Mouse (Mus musculus): Measurements from ENCODE around the gene Xpo5. TPM values are rescaled to one million over a fixed set of nuclear protein-coding genes. Genes with fewer than 3 reads are reported as not detected.

Gene Xpo5
- total and polyA plus RNA-seq, 3 experiments: 44.7 to 56.3 (median 55.1) TPM

GRCm38 (mm10) chr17:46284653-46285052, 82.1 kb downstream of the Xpo5 start:
- Histone ChIP-seq H3K9me3 (replicated peaks; ENCODE audit: low read length) (no peaks in the 10 kb centered on the region), H3K27ac (ENCODE audit: insufficient read depth, low read depth) (no peak overlapping the region), H3K4me1 (ENCODE audit: control insufficient read depth in 1 of 2, insufficient read depth in 2 of 2) (peaks cover 7 to 16% of the 10 kb centered on the region in 2 experiments), H3K4me2 (ENCODE audit: insufficient read depth, low read depth, poor library complexity, severe bottlenecking) (no peak overlapping the region), H3K36me3 (replicated peaks in 1 of 2; ENCODE audit: control insufficient read depth in 1 of 2, insufficient read depth in 1 of 2, low read length in 1 of 2) (peaks cover 4 to 16% of the 10 kb centered on the region in 2 experiments), H3K9ac (ENCODE audit: insufficient read depth, low read depth) (no peak overlapping the region), H3K79me2 (replicated peaks; ENCODE audit: control insufficient read depth, extremely low read depth, insufficient read depth, poor library complexity, severe bottlenecking) (peaks cover 22% of the 10 kb centered on the region), H3K27me3 (replicated peaks) (no peaks in the 10 kb centered on the region), H3K4me3 (replicated peaks in 1 of 3; ENCODE audit: low read depth in 2 of 3, low read length in 2 of 3, poor library complexity in 1 of 3) (no peak overlapping the region)
- in situ Hi-C loops (cut with MboI; ENCODE audit: low pct_ligation_motif_present, low pct_unique_long_range_greater_than_20kb, low sequenced_read_pairs) (no loop called here), dilution Hi-C loops (cut with MboI; ENCODE audit: extremely low pct_ligation_motif_present, extremely low pct_unique_long_range_greater_than_20kb, low sequenced_read_pairs) (no loop called here)
- DNase-seq (ENCODE audit: extremely low read depth): no peak
- TF ChIP-seq EP300 (IDR thresholded peaks at IDR 0.05; ENCODE audit: low read length) (no peak), RAD21 (IDR thresholded peaks at IDR 0.05; ENCODE audit: low read depth, low read length) (no peak), PAX5 (IDR thresholded peaks at IDR 0.05; ENCODE audit: low read length) (no peak), ELF1 (IDR thresholded peaks at IDR 0.05; ENCODE audit: low read depth, low read length) (no peak), NRF1 (IDR thresholded peaks at IDR 0.05; ENCODE audit: low read depth, low read length) (no peak), MEF2A (IDR thresholded peaks at IDR 0.05; ENCODE audit: borderline replicate concordance, low read depth, low read length) (no peak), MAX (IDR thresholded peaks at IDR 0.05; ENCODE audit: low read length) (no peak), MYC (IDR thresholded peaks at IDR 0.05; ENCODE audit: low read depth, low read length) (no peak), UBTF (IDR thresholded peaks at IDR 0.05; ENCODE audit: low read depth, low read length) (no peak), POLR2A (IDR thresholded peaks at IDR 0.05; ENCODE audit: low read depth, low read length) (no peak), ZKSCAN1 (IDR thresholded peaks at IDR 0.05; ENCODE audit: borderline replicate concordance, low read depth, low read length) (no peak), NELFE (IDR thresholded peaks at IDR 0.05; ENCODE audit: low read depth, low read length) (no peak), TBP (conservative IDR thresholded peaks at IDR 0.05; ENCODE audit: low read depth, low read length) (no peak), ZC3H11A (IDR thresholded peaks at IDR 0.05; ENCODE audit: low read depth, low read length) (no peak)

- Histone ChIP-seq H3K4me2 (ENCODE audit: insufficient read depth, low read depth, poor library complexity, severe bottlenecking) (no peak overlapping the region), H3K27ac (ENCODE audit: insufficient read depth, low read depth) (no peak overlapping the region), H3K79me2 (replicated peaks; ENCODE audit: control insufficient read depth, extremely low read depth, insufficient read depth, poor library complexity, severe bottlenecking) (peaks cover 20% of the 10 kb centered on the region), H3K9ac (ENCODE audit: insufficient read depth, low read depth) (no peak overlapping the region), H3K4me1 (ENCODE audit: control insufficient read depth in 1 of 2, insufficient read depth in 2 of 2) (peaks cover 7 to 16% of the 10 kb centered on the region in 2 experiments), H3K9me3 (replicated peaks; ENCODE audit: low read length) (no peaks in the 10 kb centered on the region), H3K36me3 (replicated peaks in 1 of 2; ENCODE audit: control insufficient read depth in 1 of 2, insufficient read depth in 1 of 2, low read length in 1 of 2) (peaks cover 2 to 8% of the 10 kb centered on the region in 2 experiments), H3K27me3 (replicated peaks) (peaks cover 3% of the 10 kb centered on the region), H3K4me3 (replicated peaks in 1 of 3; ENCODE audit: low read depth in 2 of 3, low read length in 2 of 3, poor library complexity in 1 of 3) (no peak overlapping the region)
- TF ChIP-seq BHLHE40 (IDR thresholded peaks at IDR 0.05; ENCODE audit: low read depth, low read length): no peak
- TF ChIP-seq TBP (conservative IDR thresholded peaks at IDR 0.05; ENCODE audit: low read depth, low read length): no peak
- TF ChIP-seq ZMIZ1 (IDR thresholded peaks at IDR 0.05; ENCODE audit: low read depth, low read length): no peak
- TF ChIP-seq KAT2A (IDR thresholded peaks at IDR 0.05; ENCODE audit: insufficient replicate concordance, low read length): no peak
- peak; percentile 91 for TF ChIP-seq MAFK (IDR thresholded peaks at IDR 0.05; ENCODE audit: insufficient replicate concordance, low read length)
- no peak for TF ChIP-seq ETS1 (conservative IDR thresholded peaks at IDR 0.05; ENCODE audit: low read depth, low read length)
- no peak for TF ChIP-seq JUN (IDR thresholded peaks at IDR 0.05; ENCODE audit: insufficient read depth, low read depth, low read length)
- dilution Hi-C loops (cut with MboI; ENCODE audit: extremely low pct_ligation_motif_present, extremely low pct_unique_long_range_greater_than_20kb, low sequenced_read_pairs): no loop called here
- DNase-seq (ENCODE audit: extremely low read depth): no peak
- in situ Hi-C loops (cut with MboI; ENCODE audit: low pct_ligation_motif_present, low pct_unique_long_range_greater_than_20kb, low sequenced_read_pairs): no loop called here
Measured at GRCm38 (mm10) chr17:46285407-46285806, 82.8 kb downstream of the Xpo5 start.

Data from CH12.LX (cell line).